Mouse (Mus musculus): ENCODE results near the gene Pycr2.

The Pycr2 gene

GRCm38 (mm10) chr1:180940776-180941460 lies 36.8 kb downstream of the Pycr2 start:
- no peak for DNase-seq (ENCODE audit: low spot score in 2 of 2)

- peak; percentile 24 to 72 for DNase-seq (ENCODE audit: low spot score in 2 of 2)
Measured at GRCm38 (mm10) chr1:180941726-180942125, 37.6 kb downstream of the Pycr2 start.

GRCm38 (mm10) chr1:180942166-180943031 lies 38.3 kb downstream of the Pycr2 start, which contains the start of gene Tmem63a:
Tmem63a (plus strand) TSS chr1:180942344.
- peak; percentile 72 to 90 for DNase-seq (ENCODE audit: low spot score in 2 of 2)

- DNase-seq (ENCODE audit: low spot score in 2 of 2) = no peak
Measured at GRCm38 (mm10) chr1:180943032-180943644, 39.0 kb downstream of the Pycr2 start.

- no peak for DNase-seq (ENCODE audit: low spot score in 2 of 2)
Measured at GRCm38 (mm10) chr1:180943896-180944295, 39.8 kb downstream of the Pycr2 start.

GRCm38 (mm10) chr1:180944553-180944952 lies 40.5 kb downstream of the Pycr2 start:
- peak in 1 of 2 experiments; percentile 29 for DNase-seq (ENCODE audit: low spot score in 2 of 2)

GRCm38 (mm10) chr1:180945001-180945980 lies 41.2 kb downstream of the Pycr2 start:
- peak in 1 of 2 experiments; percentile 62 for DNase-seq (ENCODE audit: low spot score in 2 of 2)

- no peak for DNase-seq (ENCODE audit: low spot score in 2 of 2)
Measured at GRCm38 (mm10) chr1:180946448-180946847, 42.4 kb downstream of the Pycr2 start.

GRCm38 (mm10) chr1:180952085-180952746 lies 48.1 kb downstream of the Pycr2 start:
- no peak for DNase-seq (ENCODE audit: low spot score in 2 of 2)

GRCm38 (mm10) chr1:180952808-180953207 lies 48.7 kb downstream of the Pycr2 start:
- no peak for DNase-seq (ENCODE audit: low spot score in 2 of 2)

GRCm38 (mm10) chr1:180956401-180956800 lies 52.3 kb downstream of the Pycr2 start:
- DNase-seq (ENCODE audit: low spot score in 2 of 2) = no peak

GRCm38 (mm10) chr1:180956973-180957381 lies 52.9 kb downstream of the Pycr2 start:
- DNase-seq (ENCODE audit: low spot score in 2 of 2) = no peak

Data from spleen, postnatal 4 days (tissue).